Mouse (Mus musculus): Measurements from ENCODE around the gene Atp8b4. TPM values are rescaled to one million over a fixed set of nuclear protein-coding genes. Genes with fewer than 3 reads are reported as not detected.
A peak's percentile ranks its signal among the peaks of the same experiment; 100 is the strongest.
"Not testable (repeated sequence)": the region's sequence is repeated elsewhere in the genome, so short reads cannot be mapped to it uniquely, and the experiment has no call there.

Gene Atp8b4
- polyA plus RNA-seq, 1 experiment from 2014 or later = 0.19 TPM

DNA sequence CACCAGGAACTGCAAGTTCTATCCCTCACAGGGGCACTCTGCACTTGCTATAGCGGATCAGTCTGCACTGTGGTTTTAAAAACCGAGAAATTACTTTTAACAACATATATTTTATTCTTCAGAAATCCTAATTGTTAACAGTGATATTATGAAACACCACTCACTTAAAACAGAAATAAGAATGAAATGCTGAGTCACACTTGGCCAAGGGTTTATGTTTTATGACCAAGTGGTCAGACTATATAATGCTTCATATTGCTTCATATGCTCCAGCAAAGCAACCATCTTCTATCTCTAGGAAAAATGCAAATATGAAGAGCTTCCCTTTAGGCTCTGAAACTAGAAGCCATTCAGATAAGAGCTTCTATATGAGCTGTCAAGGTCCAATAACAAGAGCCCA lies 41.8 kb downstream of the Atp8b4 start:
- H3K36me3 ChIP-seq = no peaks in the 10 kb centered on the region
- H3K4me2 ChIP-seq = no peak overlapping the region
- no peak overlapping the region for H3K9ac ChIP-seq
- no peak overlapping the region for H3K4me3 ChIP-seq
- H3K4me1 ChIP-seq (replicated peaks) = no peaks in the 10 kb centered on the region
- 89% methylated on average over 2 of the region's 2 CpGs for WGBS
- H3K27ac ChIP-seq = no peak overlapping the region
- ATAC-seq (ENCODE audit: low FRiP score) = no peak
- no peaks in the 10 kb centered on the region for H3K27me3 ChIP-seq
- no peaks in the 10 kb centered on the region for H3K9me3 ChIP-seq

DNA sequence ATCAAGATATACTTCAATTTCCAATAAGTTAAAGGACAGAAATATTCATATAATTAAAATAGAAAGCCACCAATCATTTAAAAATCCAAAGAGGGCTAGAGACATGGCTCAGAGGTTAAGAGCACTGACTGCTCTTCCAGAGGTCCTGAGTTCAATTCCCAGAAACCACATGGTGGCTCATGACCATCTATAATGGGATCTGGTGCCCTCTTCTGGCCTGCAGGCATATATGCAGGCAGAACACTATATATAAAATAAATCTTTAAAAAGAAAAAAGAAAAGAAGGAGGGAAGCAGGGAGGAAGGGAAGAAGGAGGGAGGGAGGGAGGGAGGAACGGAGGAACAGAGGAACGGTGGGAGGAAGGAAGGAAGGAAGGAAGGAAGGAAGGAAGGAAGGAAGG lies 42.7 kb downstream of the Atp8b4 start:
- not testable (repeated sequence) for H3K4me2 ChIP-seq, H3K9me3 ChIP-seq
- WGBS = 60% methylated on average over 2 of the region's 2 CpGs

DNA sequence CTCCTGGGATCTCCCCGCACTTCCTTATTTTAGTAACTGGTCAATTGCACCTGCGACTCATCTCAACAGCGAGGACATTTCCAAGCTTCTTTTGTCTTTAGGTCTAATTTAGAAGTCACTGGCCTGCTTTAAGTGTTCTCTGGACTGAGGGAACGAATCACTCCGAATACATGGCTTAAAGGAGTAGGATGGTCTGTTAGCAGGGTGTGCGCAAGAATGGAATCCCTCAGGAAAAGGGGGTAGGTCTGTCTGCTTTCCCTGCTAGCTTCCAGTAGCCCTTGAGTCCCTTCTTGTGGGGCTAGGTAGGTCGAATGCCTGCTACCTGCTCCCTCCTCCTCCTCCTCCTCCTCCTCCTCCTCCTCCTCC lies 49.6 kb downstream of the Atp8b4 start:
- H3K36me3 ChIP-seq = no peaks in the 10 kb centered on the region
- peak; percentile 76 for ATAC-seq (ENCODE audit: low FRiP score)
- H3K4me2 ChIP-seq = peak overlapping the region; percentile 8; the same call in 1 of the 2 replicates
- WGBS = 57% methylated on average over 7 of the region's 7 CpGs
- H3K4me3 ChIP-seq = no peak overlapping the region
- H3K27me3 ChIP-seq = no peaks in the 10 kb centered on the region
- H3K4me1 ChIP-seq (replicated peaks) = peaks cover 11% of the 10 kb centered on the region
- peak overlapping the region; percentile 60; the same call in 1 of the 2 replicates for H3K27ac ChIP-seq
- no peaks in the 10 kb centered on the region for H3K9me3 ChIP-seq
- H3K9ac ChIP-seq = no peak overlapping the region

More for the DNA sequence above, 42.7 kb downstream of the Atp8b4 start:
- H3K27ac ChIP-seq; H3K4me3 ChIP-seq; H3K4me1 ChIP-seq (replicated peaks); H3K27me3 ChIP-seq; H3K36me3 ChIP-seq; H3K9ac ChIP-seq; ATAC-seq (ENCODE audit: low FRiP score): not testable (repeated sequence)

DNA sequence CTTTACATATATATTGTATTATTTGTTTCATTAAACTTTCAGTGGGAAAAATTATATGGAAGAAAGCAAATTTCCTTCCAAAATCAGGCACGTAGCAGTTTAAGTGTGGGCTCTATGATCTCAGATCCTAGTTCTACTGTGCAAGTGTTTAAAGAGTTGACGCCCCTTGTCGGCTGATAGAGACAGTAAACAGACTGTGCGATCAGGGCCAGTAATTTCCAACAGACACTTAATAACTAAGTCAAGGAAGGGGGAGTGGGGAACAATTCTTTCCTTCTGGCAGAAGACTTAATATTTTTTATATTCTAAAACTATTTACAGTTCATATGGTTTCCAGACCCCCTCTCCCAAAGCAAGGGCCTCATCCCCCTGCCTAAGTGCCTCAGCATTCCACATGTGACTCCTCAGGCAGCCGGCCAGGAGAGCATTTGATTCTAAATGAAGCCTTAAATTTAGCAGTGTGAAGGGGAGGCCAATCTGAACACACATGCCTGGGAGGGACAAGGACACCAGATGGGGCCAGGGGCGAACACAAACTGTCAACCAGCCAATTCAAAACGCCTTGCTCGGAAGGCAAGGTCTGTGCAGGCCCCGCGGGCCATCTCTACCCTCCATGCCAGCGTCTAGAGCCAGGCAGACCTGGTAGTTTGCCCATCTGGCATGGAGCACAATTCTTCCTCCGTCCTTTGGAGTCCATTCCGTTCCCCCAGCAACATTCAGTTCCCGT lies 50.1 kb downstream of the Atp8b4 start:
- ATAC-seq (ENCODE audit: low FRiP score) = peak; percentile 93
- WGBS = 51% methylated on average over 14 of the region's 14 CpGs
- Histone ChIP-seq H3K9ac (no peak overlapping the region), H3K4me1 (replicated peaks) (peaks cover 11% of the 10 kb centered on the region), H3K4me3 (no peak overlapping the region), H3K27ac (peak overlapping the region; percentile 60; the same call in 1 of the 2 replicates), H3K4me2 (peak overlapping the region; percentile 8; the same call in 1 of the 2 replicates), H3K36me3 (no peaks in the 10 kb centered on the region), H3K9me3 (no peaks in the 10 kb centered on the region), H3K27me3 (no peaks in the 10 kb centered on the region)

DNA sequence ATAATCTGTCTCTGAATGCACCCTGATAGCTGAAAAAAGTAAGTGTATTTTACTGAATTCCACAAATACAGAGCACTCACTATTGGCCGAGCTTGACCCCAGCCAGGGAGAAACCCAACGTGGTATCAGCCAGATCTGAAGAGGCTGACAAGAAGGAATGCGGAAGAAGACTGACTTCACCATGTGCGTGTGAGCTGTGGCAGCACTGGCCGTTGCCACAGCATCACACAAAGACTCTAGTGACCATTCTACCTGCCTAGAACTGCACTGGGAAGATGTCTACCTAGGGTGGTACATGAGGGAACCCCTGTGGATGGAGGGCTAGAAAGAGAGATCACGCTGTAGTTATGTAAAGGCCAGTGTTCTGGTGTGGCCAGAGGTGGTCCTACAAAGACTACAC lies 55.4 kb downstream of the Atp8b4 start:
- no peak for ATAC-seq (ENCODE audit: low FRiP score)
- no peaks in the 10 kb centered on the region for H3K27me3 ChIP-seq
- H3K27ac ChIP-seq = no peak overlapping the region
- H3K4me2 ChIP-seq = no peak overlapping the region
- H3K4me3 ChIP-seq = no peak overlapping the region
- no peaks in the 10 kb centered on the region for H3K9me3 ChIP-seq
- peaks cover 4% of the 10 kb centered on the region for H3K4me1 ChIP-seq (replicated peaks)
- 81% methylated on average over 6 of the region's 6 CpGs for WGBS
- H3K36me3 ChIP-seq = no peaks in the 10 kb centered on the region
- no peak overlapping the region for H3K9ac ChIP-seq

DNA sequence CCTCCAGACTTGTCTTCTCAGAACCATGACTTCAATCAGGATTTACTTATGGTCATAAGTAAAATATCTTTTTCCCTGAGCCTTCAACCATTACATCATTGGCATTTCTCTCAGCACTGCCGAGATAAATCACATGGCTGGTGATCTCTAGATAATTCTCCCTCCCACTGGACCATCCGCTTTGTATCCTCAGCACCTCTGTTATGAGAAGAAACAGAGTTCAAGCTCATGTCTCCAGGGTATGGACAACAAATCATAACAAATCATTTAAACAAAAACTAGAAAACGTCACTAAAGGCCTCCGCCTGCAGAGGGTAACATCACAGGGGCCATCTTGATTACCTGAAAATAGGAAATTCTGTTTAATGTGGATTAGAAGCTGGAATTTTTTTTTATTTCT lies 58.9 kb downstream of the Atp8b4 start:
- ATAC-seq (ENCODE audit: low FRiP score) = no peak
- WGBS = 66% methylated on average over 4 of the region's 4 CpGs
- Histone ChIP-seq H3K36me3 (no peaks in the 10 kb centered on the region), H3K9ac (no peak overlapping the region), H3K4me3 (no peak overlapping the region), H3K27ac (no peak overlapping the region), H3K27me3 (no peaks in the 10 kb centered on the region), H3K4me2 (no peak overlapping the region), H3K4me1 (replicated peaks) (no peaks in the 10 kb centered on the region), H3K9me3 (no peaks in the 10 kb centered on the region)

DNA sequence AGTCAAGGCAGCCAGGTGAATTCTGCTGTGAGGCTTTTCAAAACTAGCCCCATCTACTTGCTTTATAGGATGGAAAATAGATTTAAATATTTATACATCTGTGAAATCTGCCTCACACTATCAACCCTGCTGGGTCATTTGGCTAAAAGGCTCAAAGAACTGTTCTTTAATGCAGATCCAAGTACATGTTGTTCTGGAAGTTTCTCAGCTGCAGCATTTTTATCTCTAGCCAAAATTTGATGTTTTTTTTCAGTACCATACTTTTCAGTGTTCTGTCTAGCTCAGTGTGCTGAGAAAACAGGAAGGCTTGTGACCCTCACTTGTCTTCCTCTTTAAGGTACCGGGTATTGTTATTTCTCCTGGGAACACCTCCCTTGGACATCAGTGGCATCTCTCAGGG lies 65.8 kb downstream of the Atp8b4 start:
- WGBS = 75% methylated on average over 1 of the region's 1 CpGs
- Histone ChIP-seq H3K4me3 (no peak overlapping the region), H3K9me3 (no peaks in the 10 kb centered on the region), H3K9ac (no peak overlapping the region), H3K27ac (no peak overlapping the region), H3K4me1 (replicated peaks) (no peaks in the 10 kb centered on the region), H3K4me2 (no peak overlapping the region), H3K27me3 (no peaks in the 10 kb centered on the region), H3K36me3 (no peaks in the 10 kb centered on the region)
- ATAC-seq (ENCODE audit: low FRiP score) = no peak

DNA sequence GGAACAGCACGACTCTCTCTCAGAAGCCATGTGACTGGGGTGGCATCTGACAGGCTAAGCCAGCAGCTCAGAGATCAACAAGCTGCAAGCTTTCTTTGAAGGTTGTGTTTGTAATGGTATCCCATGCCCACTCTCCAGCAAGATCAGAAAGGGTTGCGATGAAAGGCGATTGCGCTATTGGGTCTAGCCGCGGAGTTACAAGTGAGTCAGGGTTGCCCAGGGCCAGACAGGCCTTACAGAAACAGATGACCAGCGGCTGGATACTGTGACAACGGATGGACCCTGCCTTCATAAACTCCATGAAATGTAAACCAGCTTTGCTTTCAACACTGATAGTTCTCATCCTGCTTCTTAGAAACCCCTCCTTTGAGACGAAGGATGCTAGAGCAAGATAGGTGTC lies 66.2 kb downstream of the Atp8b4 start:
- Histone ChIP-seq H3K27ac (no peak overlapping the region), H3K4me2 (no peak overlapping the region), H3K9ac (no peak overlapping the region), H3K4me1 (replicated peaks) (no peaks in the 10 kb centered on the region), H3K27me3 (no peaks in the 10 kb centered on the region), H3K36me3 (no peaks in the 10 kb centered on the region), H3K4me3 (no peak overlapping the region), H3K9me3 (no peaks in the 10 kb centered on the region)
- no peak for ATAC-seq (ENCODE audit: low FRiP score)
- 87% methylated on average over 9 of the region's 9 CpGs for WGBS

DNA sequence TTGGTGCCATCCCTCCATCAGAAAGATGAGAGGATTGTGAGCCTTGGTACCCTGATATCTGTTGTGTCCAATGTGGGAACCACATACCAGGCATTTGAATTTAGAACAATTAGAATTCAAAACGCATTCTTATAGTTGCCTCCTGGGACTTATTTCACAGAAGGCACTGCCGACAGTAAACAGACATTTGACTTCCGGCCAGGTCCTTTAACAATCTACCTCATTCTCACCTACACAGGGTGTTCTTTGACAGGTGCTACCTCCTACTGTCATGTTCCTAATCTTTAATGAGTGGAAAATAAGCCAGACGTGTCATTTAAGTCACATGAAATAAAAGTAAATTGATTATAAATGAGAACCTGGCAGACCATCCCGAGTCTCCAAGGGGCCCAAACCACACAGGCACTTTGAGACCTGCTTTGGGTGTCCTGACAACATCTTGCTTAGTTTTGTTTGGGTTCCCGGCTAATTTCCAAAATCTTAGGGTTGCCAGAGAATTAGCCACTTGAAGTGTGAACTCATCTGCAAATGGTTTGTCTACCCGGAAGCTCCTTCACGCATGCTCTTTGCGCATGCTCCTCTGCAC lies 67.9 kb downstream of the Atp8b4 start:
- no peak overlapping the region for H3K4me2 ChIP-seq
- ATAC-seq (ENCODE audit: low FRiP score) = no peak
- 78% methylated on average over 9 of the region's 9 CpGs for WGBS
- H3K9ac ChIP-seq = no peak overlapping the region
- no peaks in the 10 kb centered on the region for H3K4me1 ChIP-seq (replicated peaks)
- no peaks in the 10 kb centered on the region for H3K9me3 ChIP-seq
- H3K4me3 ChIP-seq = no peak overlapping the region
- no peaks in the 10 kb centered on the region for H3K36me3 ChIP-seq
- H3K27me3 ChIP-seq = no peaks in the 10 kb centered on the region
- no peak overlapping the region for H3K27ac ChIP-seq

DNA sequence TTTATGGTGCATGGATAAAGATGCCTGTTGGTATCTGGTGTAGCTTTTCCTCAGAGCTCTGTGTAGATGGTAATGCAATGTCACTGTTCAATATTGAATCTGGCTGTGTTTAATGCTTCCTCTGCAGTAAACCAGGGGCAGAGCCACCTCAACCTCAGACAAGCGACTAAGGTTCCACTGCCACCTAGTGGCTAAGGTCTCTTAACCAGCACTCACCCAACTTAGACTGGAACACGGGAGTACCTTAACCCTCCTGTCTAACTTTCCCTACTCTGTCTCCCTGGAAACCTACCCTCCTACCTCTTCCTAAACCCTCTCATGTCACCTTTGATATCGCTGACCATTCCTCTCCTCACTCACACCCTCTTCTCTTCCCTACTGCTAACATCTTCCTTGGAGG lies 71.2 kb downstream of the Atp8b4 start:
- Histone ChIP-seq H3K4me2 (no peak overlapping the region), H3K27ac (no peak overlapping the region), H3K4me3 (no peak overlapping the region), H3K27me3 (no peaks in the 10 kb centered on the region), H3K36me3 (no peaks in the 10 kb centered on the region), H3K4me1 (replicated peaks) (no peaks in the 10 kb centered on the region), H3K9ac (no peak overlapping the region), H3K9me3 (no peaks in the 10 kb centered on the region)
- 25% methylated on average over 3 of the region's 3 CpGs for WGBS
- peak; percentile 73 for ATAC-seq (ENCODE audit: low FRiP score)

DNA sequence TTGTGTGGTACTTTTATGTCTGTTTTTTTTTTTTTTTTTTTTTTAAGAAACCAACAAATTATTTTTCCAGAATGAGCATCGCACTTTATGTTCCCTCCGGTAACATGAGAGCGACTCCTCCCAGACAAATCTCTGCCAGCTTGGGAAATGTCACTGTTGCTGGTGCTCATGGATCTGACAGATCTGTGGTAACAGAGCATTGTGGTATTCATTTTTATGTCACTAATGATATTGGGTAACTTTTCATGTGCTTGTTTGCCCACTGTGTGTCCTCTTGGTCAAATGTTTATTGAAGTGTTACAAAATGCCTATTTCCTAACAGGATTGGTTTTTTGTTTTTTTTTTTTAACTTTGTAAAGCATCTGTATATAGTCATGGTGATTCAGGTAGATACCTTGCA lies 75.3 kb downstream of the Atp8b4 start:
- no peaks in the 10 kb centered on the region for H3K9me3 ChIP-seq
- no peak overlapping the region for H3K9ac ChIP-seq
- no peak for ATAC-seq (ENCODE audit: low FRiP score)
- H3K36me3 ChIP-seq = no peaks in the 10 kb centered on the region
- no peak overlapping the region for H3K4me3 ChIP-seq
- H3K4me2 ChIP-seq = no peak overlapping the region
- no peaks in the 10 kb centered on the region for H3K4me1 ChIP-seq (replicated peaks)
- no peak overlapping the region for H3K27ac ChIP-seq
- 93% methylated on average over 3 of the region's 3 CpGs for WGBS
- no peaks in the 10 kb centered on the region for H3K27me3 ChIP-seq

DNA sequence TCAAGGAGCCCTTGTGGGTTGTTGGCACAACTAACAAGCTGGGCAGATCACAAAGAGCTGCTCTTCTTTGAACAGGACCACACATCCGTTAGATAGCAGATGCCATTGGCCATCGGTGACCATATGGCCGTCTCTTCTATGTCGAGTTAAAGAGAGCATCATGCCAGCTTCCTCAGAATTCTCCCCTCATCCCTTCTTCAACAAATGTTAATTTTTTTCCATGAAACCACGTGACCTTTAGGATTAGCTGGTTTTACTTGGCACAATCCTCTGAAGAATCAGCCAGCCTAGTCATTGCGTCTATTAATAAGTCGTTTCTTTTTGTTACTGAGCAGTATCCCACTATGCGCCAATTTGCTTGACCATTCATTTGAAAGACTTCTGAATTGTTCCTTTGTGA lies 75.8 kb downstream of the Atp8b4 start:
- H3K4me3 ChIP-seq = no peak overlapping the region
- ATAC-seq (ENCODE audit: low FRiP score) = no peak
- H3K27me3 ChIP-seq = no peaks in the 10 kb centered on the region
- no peaks in the 10 kb centered on the region for H3K9me3 ChIP-seq
- H3K36me3 ChIP-seq = no peaks in the 10 kb centered on the region
- WGBS = 81% methylated on average over 8 of the region's 8 CpGs
- no peak overlapping the region for H3K4me2 ChIP-seq
- H3K4me1 ChIP-seq (replicated peaks) = no peaks in the 10 kb centered on the region
- no peak overlapping the region for H3K27ac ChIP-seq
- no peak overlapping the region for H3K9ac ChIP-seq

DNA sequence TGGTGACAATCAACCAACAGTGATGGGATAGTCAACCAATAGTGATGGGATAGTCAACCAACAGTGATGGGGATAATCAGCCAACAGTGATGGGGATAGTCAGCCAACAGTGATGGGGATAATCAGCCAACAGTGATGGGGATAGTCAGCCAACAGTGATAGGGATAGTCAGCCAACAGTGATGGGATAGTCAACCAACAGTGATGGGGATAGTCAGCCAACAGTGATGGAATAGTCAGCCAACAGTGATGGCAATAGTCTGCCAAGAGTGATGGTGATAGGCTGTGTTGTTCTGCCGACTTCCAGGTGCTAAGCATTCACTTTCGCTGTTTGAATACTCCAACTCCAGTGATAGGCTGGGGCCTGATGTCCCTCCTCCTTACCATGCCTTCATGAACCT lies 79.6 kb downstream of the Atp8b4 start:
- H3K9ac ChIP-seq = no peak overlapping the region
- no peaks in the 10 kb centered on the region for H3K4me1 ChIP-seq (replicated peaks)
- no peaks in the 10 kb centered on the region for H3K27me3 ChIP-seq
- no peaks in the 10 kb centered on the region for H3K9me3 ChIP-seq
- no peak overlapping the region for H3K27ac ChIP-seq
- no peak overlapping the region for H3K4me3 ChIP-seq
- H3K4me2 ChIP-seq = no peak overlapping the region
- no peaks in the 10 kb centered on the region for H3K36me3 ChIP-seq
- ATAC-seq (ENCODE audit: low FRiP score) = no peak
- 92% methylated on average over 2 of the region's 2 CpGs for WGBS

All from hindbrain, embryonic 13.5 days (tissue).